ENCODE assay signal across 13 mouse cellular contexts in the genomic region with DNA sequence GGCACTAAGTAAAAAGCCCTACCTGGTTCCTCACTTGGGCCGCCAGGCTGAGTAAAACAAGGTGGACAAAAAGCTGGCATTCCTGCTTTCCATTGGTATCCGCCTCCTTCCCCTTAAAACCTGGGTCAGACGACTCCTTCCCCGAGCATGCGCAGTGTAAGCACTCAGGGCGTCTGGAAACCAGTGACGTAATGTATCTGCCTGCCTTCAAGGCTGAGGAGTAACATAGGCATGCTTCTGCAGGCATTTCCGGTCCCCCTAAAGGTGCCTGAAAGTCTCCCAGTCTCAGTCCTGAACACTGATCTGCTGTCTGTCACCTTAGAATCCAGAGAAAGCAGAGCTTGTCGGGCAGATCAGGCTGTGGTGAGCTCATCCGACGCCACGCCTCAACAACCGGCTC.
A peak's percentile ranks its signal among the peaks of the same experiment; 100 is the strongest.
DNase-seq lines count a peak whose midpoint lies in the region; ATAC-seq lines count a peak whose summit lies in the region.
"Had no signal": no experiment of that assay in that cellular context is flagged by ENCODE, and none has a peak within 500 bp of the region (broad histone marks: within the 10 kb centered on the region; RNA-seq: fewer than 3 reads in every experiment).

No protein-coding gene starts in this region.

- no peak overlapping the region for H3K9ac ChIP-seq in heart, embryonic 11.5 days (ENCODE audit: low read depth, low read length)
- H3K9ac ChIP-seq in midbrain, embryonic 14.5 days (replicated peaks; ENCODE audit: low read length): no peak overlapping the region
- H3K9ac ChIP-seq in lung, embryonic 16.5 days (ENCODE audit: low read length): no peak overlapping the region
- H3K9ac ChIP-seq: embryonic facial prominence, embryonic 15.5 days; neural tube, embryonic 12.5 days had no signal

- no peak for DNase-seq in heart, adult 11 months
- DNase-seq in midbrain, embryonic 14.5 days: peak; percentile 44
- no peak for DNase-seq in midbrain, embryonic 10.5 days (ENCODE audit: low spot score)
- peak; percentile 56 for DNase-seq in yolk sac, embryonic 10.5 days (ENCODE audit: low spot score)
- DNase-seq in frontal cortex, postnatal 14 days (ENCODE audit: low spot score in 2 of 2): no peak
- DNase-seq in left cerebral cortex, postnatal 25 days (ENCODE audit: low spot score in 2 of 2): no peak
- DNase-seq: B cell, adult 2 months; gastrocnemius, adult 2 months had no signal

- no peaks in the 10 kb centered on the region for H3K9me3 ChIP-seq in heart, embryonic 11.5 days (replicated peaks; ENCODE audit: control insufficient read depth, low read length)
- no peaks in the 10 kb centered on the region for H3K9me3 ChIP-seq in midbrain, embryonic 14.5 days (ENCODE audit: control insufficient read depth, low read length)
- no peaks in the 10 kb centered on the region for H3K9me3 ChIP-seq in midbrain, embryonic 10.5 days (replicated peaks)
- no peaks in the 10 kb centered on the region for H3K9me3 ChIP-seq in lung, embryonic 16.5 days (ENCODE audit: control insufficient read depth, low read length)
- H3K9me3 ChIP-seq: embryonic facial prominence, embryonic 15.5 days; neural tube, embryonic 12.5 days had no signal

- no peaks in the 10 kb centered on the region for H3K27me3 ChIP-seq in heart, embryonic 11.5 days (ENCODE audit: control insufficient read depth, insufficient read depth, low read length)
- no peaks in the 10 kb centered on the region for H3K27me3 ChIP-seq in midbrain, embryonic 14.5 days (ENCODE audit: control insufficient read depth, insufficient read depth, low read length)
- no peaks in the 10 kb centered on the region; the same call in 1 of the 2 replicates for H3K27me3 ChIP-seq in midbrain, embryonic 10.5 days (ENCODE audit: low read depth, poor library complexity, severe bottlenecking)
- no peaks in the 10 kb centered on the region for H3K27me3 ChIP-seq in lung, embryonic 16.5 days (ENCODE audit: control insufficient read depth, insufficient read depth, low read depth, low read length)
- H3K27me3 ChIP-seq: neural tube, embryonic 12.5 days had no signal

- H3K4me2 ChIP-seq in heart, embryonic 11.5 days: peak overlapping the region; percentile 37
- H3K4me2 ChIP-seq in midbrain, embryonic 14.5 days (ENCODE audit: low read length): no peak overlapping the region
- peak overlapping the region; percentile 19; the same call in 1 of the 2 replicates for H3K4me2 ChIP-seq in lung, embryonic 16.5 days (ENCODE audit: low read depth, low read length)
- H3K4me2 ChIP-seq: embryonic facial prominence, embryonic 15.5 days; neural tube, embryonic 12.5 days had no signal

- 23% methylated on average over 13 of the region's 13 CpGs for WGBS in heart, embryonic 11.5 days (ENCODE audit: insufficient replicate concordance)
- WGBS in midbrain, embryonic 14.5 days: 57% methylated on average over 13 of the region's 13 CpGs
- 61% methylated on average over 13 of the region's 13 CpGs for WGBS in midbrain, embryonic 10.5 days
- 47% methylated on average over 13 of the region's 13 CpGs for WGBS in lung, embryonic 16.5 days

- no peak overlapping the region for H3K4me3 ChIP-seq in heart, embryonic 11.5 days (ENCODE audit: low read depth, low read length)
- H3K4me3 ChIP-seq in midbrain, embryonic 14.5 days (replicated peaks; ENCODE audit: low read depth, low read length): no peak overlapping the region
- H3K4me3 ChIP-seq in midbrain, embryonic 10.5 days: no peak overlapping the region
- no peak overlapping the region for H3K4me3 ChIP-seq in lung, embryonic 16.5 days (ENCODE audit: low read length)
- H3K4me3 ChIP-seq: embryonic facial prominence, embryonic 15.5 days; gastrocnemius, adult 2 months; megakaryocyte, embryonic 14.5 days; neural tube, embryonic 12.5 days had no signal

- H3K4me1 ChIP-seq in heart, embryonic 11.5 days (ENCODE audit: control insufficient read depth, insufficient read depth, low read length): peaks cover 14% of the 10 kb centered on the region
- H3K4me1 ChIP-seq in midbrain, embryonic 14.5 days (ENCODE audit: control insufficient read depth, insufficient read depth, low read length): peaks cover 21% of the 10 kb centered on the region
- H3K4me1 ChIP-seq in midbrain, embryonic 10.5 days: peaks cover 24% of the 10 kb centered on the region
- H3K4me1 ChIP-seq in lung, embryonic 16.5 days (replicated peaks; ENCODE audit: control insufficient read depth, insufficient read depth, low read length): peaks cover 14% of the 10 kb centered on the region

- H3K27ac ChIP-seq in heart, embryonic 11.5 days (ENCODE audit: low read depth, low read length): no peak overlapping the region
- H3K27ac ChIP-seq in midbrain, embryonic 14.5 days (replicated peaks; ENCODE audit: low read depth, low read length): no peak overlapping the region
- no peak overlapping the region for H3K27ac ChIP-seq in midbrain, embryonic 10.5 days (replicated peaks)
- H3K27ac ChIP-seq in lung, embryonic 16.5 days (ENCODE audit: low read length): peak overlapping the region; percentile 52; the same call in 1 of the 2 replicates
- H3K27ac ChIP-seq: embryonic facial prominence, embryonic 15.5 days; gastrocnemius, adult 2 months; neural tube, embryonic 12.5 days had no signal

- intact Hi-C loops in left cerebral cortex, postnatal 25 days (cut with DNase I): no loop called here

- 0 out of 2 replicates have a peak, but pooled peaks have one; percentile 40 for ATAC-seq in heart, embryonic 11.5 days (replicated peaks; ENCODE audit: insufficient number of reproducible peaks, low FRiP score, low TSS enrichment)
- no peak for ATAC-seq in midbrain, embryonic 14.5 days (ENCODE audit: low FRiP score, low TSS enrichment)
- peak; percentile 52 for ATAC-seq in lung, embryonic 16.5 days (ENCODE audit: low read depth)

- no peaks in the 10 kb centered on the region for H3K36me3 ChIP-seq in heart, embryonic 11.5 days (ENCODE audit: control insufficient read depth, insufficient read depth, low read length)
- H3K36me3 ChIP-seq in midbrain, embryonic 14.5 days (ENCODE audit: control insufficient read depth, insufficient read depth, low read length): no peaks in the 10 kb centered on the region
- H3K36me3 ChIP-seq in midbrain, embryonic 10.5 days: no peaks in the 10 kb centered on the region
- no peaks in the 10 kb centered on the region for H3K36me3 ChIP-seq in lung, embryonic 16.5 days (ENCODE audit: control insufficient read depth, insufficient read depth, low read length)
- H3K36me3 ChIP-seq: embryonic facial prominence, embryonic 15.5 days; neural tube, embryonic 12.5 days had no signal

Comparison
In these comparisons a context has a peak if more than half of its experiments do, and no peak if none do; other contexts are left out.
1. DNase-seq: peak in midbrain, embryonic 14.5 days (single experiment) and yolk sac, embryonic 10.5 days (single experiment); none in heart, adult 11 months (single experiment), midbrain, embryonic 10.5 days (single experiment), frontal cortex, postnatal 14 days (0 of 2) and left cerebral cortex, postnatal 25 days (0 of 2).